Mouse (Mus musculus): ENCODE measurements around the gene Sfi1. TPM values are rescaled to one million over a fixed set of nuclear protein-coding genes. Genes with fewer than 3 reads are reported as not detected.

The Sfi1 gene
- 0.41 and 0.42 TPM in 2 replicates for polyA plus RNA-seq (2012)

DNA sequence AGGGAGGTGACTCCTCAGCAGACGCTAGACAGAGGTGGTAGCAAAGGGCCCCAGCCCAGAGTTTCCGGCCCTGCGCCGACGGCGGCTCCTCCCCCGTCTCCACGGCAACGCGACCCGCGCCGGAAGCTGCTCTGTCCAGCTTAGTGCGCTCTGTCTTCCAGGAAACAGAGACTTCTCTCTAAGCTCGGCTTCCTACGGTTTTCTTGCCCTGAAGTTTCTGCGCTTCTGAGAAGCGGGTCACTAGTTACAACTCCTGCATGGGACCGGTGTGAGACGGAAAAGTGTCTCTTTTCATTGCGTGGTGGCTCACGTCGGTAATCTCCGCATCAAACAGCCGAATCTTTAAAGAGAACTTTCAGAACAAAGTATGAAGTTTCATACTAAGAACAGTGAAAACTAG lies at the start of gene Sfi1:
TSS of gene Sfi1 (minus strand) at position 101 of the 400 bp plus-strand sequence.
- Histone ChIP-seq H3K4me3 (replicated peaks) (peak within 1 kb of the TSS; percentile 1), H3K4me1 (ENCODE audit: control insufficient read depth) (no peaks in the 10 kb centered on the region), H3K36me3 (ENCODE audit: control insufficient read depth) (no peaks in the 10 kb centered on the region), H3K9me3 (ENCODE audit: control insufficient read depth, low read length) (no peaks in the 10 kb centered on the region), H3K27me3 (ENCODE audit: control insufficient read depth) (no peaks in the 10 kb centered on the region)
- TF ChIP-seq TAL1 (IDR thresholded peaks at IDR 0.05; ENCODE audit: low read length) (no peak), GATA1 (IDR thresholded peaks at IDR 0.05; ENCODE audit: low read length) (no peak)

DNA sequence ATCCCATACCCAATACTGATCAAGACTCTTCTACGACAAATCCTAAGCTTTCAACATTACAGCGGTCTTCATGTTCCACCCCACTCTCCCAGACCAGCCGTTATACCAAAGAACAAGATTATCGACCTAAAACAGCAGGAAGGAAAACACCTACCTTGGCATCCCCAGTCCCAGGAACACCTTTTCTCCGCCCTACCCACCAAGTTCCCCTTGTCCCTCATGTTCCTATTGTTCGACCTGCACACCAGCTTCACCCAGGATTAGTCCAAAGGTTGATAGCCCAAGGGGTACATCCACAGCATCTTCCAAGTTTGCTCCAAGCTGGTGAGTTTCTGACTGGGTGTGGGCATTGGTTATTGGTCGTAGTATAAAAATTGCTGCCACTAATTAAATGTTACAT lies 49.1 kb upstream of the Sfi1 start:
- Histone ChIP-seq H3K4me3 (replicated peaks) (no peak overlapping the region), H3K27me3 (ENCODE audit: control insufficient read depth) (no peaks in the 10 kb centered on the region), H3K4me1 (ENCODE audit: control insufficient read depth) (no peaks in the 10 kb centered on the region), H3K9me3 (ENCODE audit: control insufficient read depth, low read length) (peaks cover 4% of the 10 kb centered on the region), H3K36me3 (ENCODE audit: control insufficient read depth) (peaks cover 100% of the 10 kb centered on the region)
- TF ChIP-seq TAL1 (IDR thresholded peaks at IDR 0.05; ENCODE audit: low read length) = no peak
- TF ChIP-seq GATA1 (IDR thresholded peaks at IDR 0.05; ENCODE audit: low read length) = no peak

DNA sequence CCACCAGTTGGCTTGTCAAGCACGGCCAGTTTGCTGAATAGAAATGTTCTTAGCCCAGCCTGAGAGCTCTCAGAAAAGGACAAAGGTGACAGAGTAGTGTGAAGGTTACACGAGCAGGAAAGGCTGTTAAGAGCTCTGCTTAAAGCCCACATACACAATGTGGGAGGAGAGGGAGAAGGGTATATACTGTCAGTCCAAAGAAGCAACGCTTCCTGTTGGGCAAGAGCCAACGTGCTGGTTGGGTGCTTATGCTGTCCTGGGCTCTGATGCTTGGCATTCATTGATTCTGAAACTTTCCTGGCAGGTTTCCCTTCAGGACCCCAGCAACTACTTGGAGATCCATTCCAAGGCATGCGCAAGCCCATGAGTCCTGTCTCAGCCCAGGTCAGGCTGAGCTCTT lies 42.0 kb upstream of the Sfi1 start:
- no peaks in the 10 kb centered on the region for H3K27me3 ChIP-seq (ENCODE audit: control insufficient read depth)
- H3K36me3 ChIP-seq (ENCODE audit: control insufficient read depth) = peaks cover 97% of the 10 kb centered on the region
- no peaks in the 10 kb centered on the region for H3K9me3 ChIP-seq (ENCODE audit: control insufficient read depth, low read length)
- no peak for TF ChIP-seq TAL1 (IDR thresholded peaks at IDR 0.05; ENCODE audit: low read length)
- no peak for TF ChIP-seq GATA1 (IDR thresholded peaks at IDR 0.05; ENCODE audit: low read length)
- H3K4me1 ChIP-seq (ENCODE audit: control insufficient read depth) = no peaks in the 10 kb centered on the region
- H3K4me3 ChIP-seq (replicated peaks) = no peak overlapping the region

DNA sequence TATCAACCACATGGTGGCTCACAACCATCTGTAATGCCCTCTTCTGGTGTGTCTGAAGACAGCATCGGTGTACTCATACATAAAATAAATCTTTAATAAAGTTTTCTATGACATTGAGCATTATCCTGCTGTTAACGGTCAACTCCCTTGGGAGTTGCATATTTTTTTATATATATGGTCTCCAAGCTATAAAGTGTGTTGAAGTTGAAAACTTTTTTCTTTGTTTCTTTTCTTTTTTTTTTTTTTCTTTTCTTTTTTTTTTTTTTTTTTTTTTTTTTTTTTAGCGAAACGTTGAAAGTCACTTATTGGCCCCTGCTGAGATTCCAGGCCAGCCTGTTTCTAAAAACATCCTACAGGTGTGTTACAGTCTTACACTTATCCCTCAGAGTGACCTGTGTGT lies 40.4 kb upstream of the Sfi1 start:
- H3K4me3 ChIP-seq (replicated peaks) = no peak overlapping the region
- no peaks in the 10 kb centered on the region for H3K9me3 ChIP-seq (ENCODE audit: control insufficient read depth, low read length)
- TF ChIP-seq GATA1 (IDR thresholded peaks at IDR 0.05; ENCODE audit: low read length) (no peak), TAL1 (IDR thresholded peaks at IDR 0.05; ENCODE audit: low read length) (no peak)
- H3K4me1 ChIP-seq (ENCODE audit: control insufficient read depth) = no peaks in the 10 kb centered on the region
- peaks cover 97% of the 10 kb centered on the region for H3K36me3 ChIP-seq (ENCODE audit: control insufficient read depth)
- no peaks in the 10 kb centered on the region for H3K27me3 ChIP-seq (ENCODE audit: control insufficient read depth)

DNA sequence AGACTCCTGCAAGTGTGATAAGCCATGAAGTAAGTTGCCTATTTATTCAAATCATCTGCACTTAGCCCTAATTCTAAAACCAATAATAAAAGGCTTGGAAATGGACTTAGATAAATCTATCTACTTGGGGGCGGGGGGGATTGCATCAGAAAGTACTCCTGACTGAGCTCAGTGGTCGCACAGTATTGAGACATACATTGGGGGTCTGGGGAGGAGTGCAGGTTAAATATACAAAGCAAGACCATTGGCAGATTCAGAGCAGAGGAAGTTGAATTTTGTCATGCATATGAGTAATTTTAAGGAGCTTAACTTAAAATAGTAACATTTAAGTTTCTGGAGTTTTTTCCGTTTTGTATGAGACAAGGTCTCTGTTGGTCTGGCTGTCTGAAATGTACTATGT lies 39.0 kb upstream of the Sfi1 start:
- no peaks in the 10 kb centered on the region for H3K9me3 ChIP-seq (ENCODE audit: control insufficient read depth, low read length)
- TF ChIP-seq TAL1 (IDR thresholded peaks at IDR 0.05; ENCODE audit: low read length) (no peak), GATA1 (IDR thresholded peaks at IDR 0.05; ENCODE audit: low read length) (no peak)
- no peaks in the 10 kb centered on the region for H3K4me1 ChIP-seq (ENCODE audit: control insufficient read depth)
- H3K27me3 ChIP-seq (ENCODE audit: control insufficient read depth) = no peaks in the 10 kb centered on the region
- H3K4me3 ChIP-seq (replicated peaks) = no peak overlapping the region
- H3K36me3 ChIP-seq (ENCODE audit: control insufficient read depth) = peaks cover 93% of the 10 kb centered on the region

DNA sequence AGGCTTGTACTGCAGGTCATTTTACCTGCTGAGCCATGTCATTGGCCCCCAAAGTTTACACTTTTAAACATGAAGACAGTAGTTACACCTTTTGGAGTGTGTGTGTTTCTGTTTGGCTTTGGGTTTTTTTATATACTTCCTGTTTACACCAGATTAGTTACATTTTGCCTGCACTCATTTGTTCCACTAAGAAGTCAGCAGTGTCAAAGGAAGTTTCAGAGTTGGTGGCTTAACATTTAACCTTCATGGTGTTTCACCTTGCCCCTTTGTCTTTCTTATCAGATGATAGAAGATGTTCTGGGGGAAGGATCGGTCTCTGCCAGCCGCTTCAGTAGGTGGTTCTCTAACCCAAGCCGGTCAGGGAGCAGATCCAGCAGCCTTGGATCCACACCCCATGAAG lies 33.9 kb upstream of the Sfi1 start:
- TF ChIP-seq TAL1 (IDR thresholded peaks at IDR 0.05; ENCODE audit: low read length) (no peak), GATA1 (IDR thresholded peaks at IDR 0.05; ENCODE audit: low read length) (no peak)
- Histone ChIP-seq H3K36me3 (ENCODE audit: control insufficient read depth) (peaks cover 96% of the 10 kb centered on the region), H3K9me3 (ENCODE audit: control insufficient read depth, low read length) (no peaks in the 10 kb centered on the region), H3K4me1 (ENCODE audit: control insufficient read depth) (no peaks in the 10 kb centered on the region), H3K4me3 (replicated peaks) (no peak overlapping the region), H3K27me3 (ENCODE audit: control insufficient read depth) (no peaks in the 10 kb centered on the region)

DNA sequence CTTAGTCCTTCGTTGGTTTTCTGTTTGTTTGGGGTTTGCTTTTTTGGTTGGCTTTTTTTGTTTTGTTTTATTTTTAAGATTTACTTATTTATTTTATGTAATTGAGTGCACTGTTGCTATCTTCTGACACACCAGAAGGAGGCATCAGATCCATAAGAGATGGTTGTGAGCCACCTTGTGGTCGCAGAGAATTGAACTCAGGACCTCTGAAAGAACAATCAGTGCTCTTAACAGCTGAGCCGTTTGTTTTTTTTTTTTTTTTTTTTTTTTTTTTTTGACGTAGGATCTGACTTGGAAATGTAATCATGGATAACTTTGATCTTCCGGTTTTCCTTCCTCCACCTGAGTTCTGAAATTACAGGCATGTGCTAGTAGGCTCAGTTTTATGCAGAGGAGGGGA lies 29.8 kb upstream of the Sfi1 start:
- no peaks in the 10 kb centered on the region for H3K27me3 ChIP-seq (ENCODE audit: control insufficient read depth)
- no peak overlapping the region for H3K4me3 ChIP-seq (replicated peaks)
- TF ChIP-seq GATA1 (IDR thresholded peaks at IDR 0.05; ENCODE audit: low read length) (no peak), TAL1 (IDR thresholded peaks at IDR 0.05; ENCODE audit: low read length) (no peak)
- no peaks in the 10 kb centered on the region for H3K4me1 ChIP-seq (ENCODE audit: control insufficient read depth)
- H3K36me3 ChIP-seq (ENCODE audit: control insufficient read depth) = peaks cover 96% of the 10 kb centered on the region
- H3K9me3 ChIP-seq (ENCODE audit: control insufficient read depth, low read length) = no peaks in the 10 kb centered on the region

DNA sequence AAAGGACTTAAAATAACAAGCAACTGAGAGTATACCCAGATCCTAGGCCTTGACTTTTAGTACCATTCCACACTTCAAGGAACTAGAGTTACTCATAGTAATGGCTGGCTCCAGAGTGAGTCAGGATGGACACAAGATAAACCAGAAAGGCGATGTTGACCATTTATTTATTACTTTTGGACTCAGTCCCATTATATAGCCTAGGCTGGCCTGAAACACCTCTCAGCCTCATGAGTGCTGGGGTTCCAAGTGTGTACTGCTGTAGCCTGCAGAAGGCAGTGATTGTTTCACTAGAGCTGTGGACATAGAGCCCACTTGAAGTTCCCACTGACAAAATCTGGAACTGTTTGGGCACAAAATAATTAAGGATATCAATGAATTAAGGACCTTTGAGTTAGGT lies 19.3 kb upstream of the Sfi1 start:
- Histone ChIP-seq H3K4me3 (replicated peaks) (no peak overlapping the region), H3K9me3 (ENCODE audit: control insufficient read depth, low read length) (no peaks in the 10 kb centered on the region), H3K4me1 (ENCODE audit: control insufficient read depth) (no peaks in the 10 kb centered on the region; the same call in 1 of the 2 replicates), H3K27me3 (ENCODE audit: control insufficient read depth) (no peaks in the 10 kb centered on the region), H3K36me3 (ENCODE audit: control insufficient read depth) (peaks cover 95% of the 10 kb centered on the region)
- TF ChIP-seq GATA1 (IDR thresholded peaks at IDR 0.05; ENCODE audit: low read length) (no peak), TAL1 (IDR thresholded peaks at IDR 0.05; ENCODE audit: low read length) (no peak)

DNA sequence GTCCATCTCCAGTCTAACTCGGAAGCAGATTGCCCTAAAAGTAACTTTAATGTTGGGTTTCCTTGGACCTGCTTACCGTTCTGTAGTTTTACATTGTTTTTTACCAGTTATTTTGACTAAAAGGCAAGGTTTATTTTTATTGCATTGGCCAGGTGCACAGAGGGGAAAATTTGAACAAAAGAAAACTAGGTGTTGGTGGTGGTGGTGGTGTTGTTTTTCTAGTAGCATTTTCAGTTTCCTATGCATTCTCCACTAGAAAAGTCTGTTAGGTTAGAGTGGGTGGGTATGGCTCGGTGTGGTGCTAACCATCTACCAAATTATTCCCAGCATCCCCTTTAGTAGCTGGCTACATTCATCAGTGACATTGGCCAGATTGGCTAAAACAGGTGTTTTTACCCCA lies 13.5 kb upstream of the Sfi1 start:
- H3K9me3 ChIP-seq (ENCODE audit: control insufficient read depth, low read length) = no peaks in the 10 kb centered on the region
- TF ChIP-seq GATA1 (IDR thresholded peaks at IDR 0.05; ENCODE audit: low read length) (no peak), TAL1 (IDR thresholded peaks at IDR 0.05; ENCODE audit: low read length) (no peak)
- H3K27me3 ChIP-seq (ENCODE audit: control insufficient read depth) = no peaks in the 10 kb centered on the region
- H3K36me3 ChIP-seq (ENCODE audit: control insufficient read depth) = peaks cover 75% of the 10 kb centered on the region
- no peak overlapping the region for H3K4me3 ChIP-seq (replicated peaks)
- H3K4me1 ChIP-seq (ENCODE audit: control insufficient read depth) = peaks cover 28% of the 10 kb centered on the region

DNA sequence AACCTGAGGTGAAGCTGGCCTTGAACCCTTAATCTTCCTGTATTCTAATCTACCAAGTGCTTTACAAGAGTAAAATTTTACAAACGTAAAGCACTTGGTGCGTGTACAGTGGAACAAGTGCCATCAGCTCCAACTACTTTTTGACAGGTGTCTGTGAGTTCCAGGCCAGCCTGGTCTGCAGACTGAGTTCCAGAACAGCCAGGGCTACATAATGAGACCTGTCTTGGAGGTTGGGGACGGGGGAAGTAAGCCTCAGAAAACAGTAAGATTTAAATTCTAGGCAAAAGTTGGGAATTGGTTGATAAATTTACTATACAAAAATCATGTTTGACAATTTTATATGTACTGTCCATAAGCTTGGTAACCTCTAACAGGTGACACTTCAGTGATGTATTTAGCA lies 11.9 kb upstream of the Sfi1 start:
- Histone ChIP-seq H3K36me3 (ENCODE audit: control insufficient read depth) (peaks cover 60% of the 10 kb centered on the region), H3K9me3 (ENCODE audit: control insufficient read depth, low read length) (no peaks in the 10 kb centered on the region), H3K4me3 (replicated peaks) (peak overlapping the region; percentile 60), H3K27me3 (ENCODE audit: control insufficient read depth) (no peaks in the 10 kb centered on the region), H3K4me1 (ENCODE audit: control insufficient read depth) (peaks cover 28% of the 10 kb centered on the region)
- TF ChIP-seq TAL1 (IDR thresholded peaks at IDR 0.05; ENCODE audit: low read length) (no peak), GATA1 (IDR thresholded peaks at IDR 0.05; ENCODE audit: low read length) (no peak)
